Mouse (Mus musculus) cerebellum, adult 9-10 months (tissue): Measurements from ENCODE around the gene Smagp.
"Not testable (repeated sequence)": the region's sequence is repeated elsewhere in the genome, so short reads cannot be mapped to it uniquely, and the experiment has no call there.

Source experiments
- DNase-seq: peaks from one replicate; pipeline ENCODE4 v3.0.0; 2022

Gene Smagp

DNA sequence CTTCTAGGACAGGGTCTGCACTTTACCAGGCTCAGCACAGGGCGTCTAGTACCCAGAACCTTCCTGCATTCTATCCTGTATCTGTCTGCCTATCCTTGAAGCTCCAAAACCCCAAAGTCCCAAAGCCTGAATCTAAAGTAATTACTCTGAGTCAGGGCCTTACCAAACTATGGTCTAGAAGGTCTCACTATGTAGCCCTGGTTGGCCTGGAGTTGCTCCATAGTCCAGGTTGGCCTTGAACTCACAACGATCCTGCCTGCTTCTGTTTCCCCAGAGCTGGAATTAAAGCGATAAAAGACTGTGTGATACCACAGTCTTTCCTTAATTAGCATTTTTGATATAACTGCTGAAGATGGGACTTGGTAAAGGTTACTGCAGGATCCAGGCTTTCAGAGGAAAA is 12.3 kb downstream of the Smagp start:
- no peak for DNase-seq

DNA sequence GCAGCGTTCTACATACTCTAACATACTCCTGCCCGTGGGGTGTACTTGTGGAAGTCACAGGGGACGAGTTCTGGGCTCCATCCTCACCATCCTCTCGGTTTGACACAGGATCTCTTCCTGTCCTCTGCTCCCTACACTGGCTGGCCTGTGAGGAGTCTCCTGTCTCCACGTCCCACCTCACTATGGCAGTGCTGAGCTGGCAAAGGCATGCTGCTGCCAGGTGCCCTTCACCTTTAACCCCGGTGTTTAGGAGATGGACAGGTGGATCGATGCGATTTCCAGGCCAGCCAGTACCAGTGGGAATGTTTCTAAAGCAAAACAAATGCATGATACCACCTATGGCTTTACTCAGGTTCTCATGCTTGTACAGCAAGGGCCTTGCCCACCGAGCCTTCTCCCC is 13.0 kb downstream of the Smagp start:
- no peak for DNase-seq

DNA sequence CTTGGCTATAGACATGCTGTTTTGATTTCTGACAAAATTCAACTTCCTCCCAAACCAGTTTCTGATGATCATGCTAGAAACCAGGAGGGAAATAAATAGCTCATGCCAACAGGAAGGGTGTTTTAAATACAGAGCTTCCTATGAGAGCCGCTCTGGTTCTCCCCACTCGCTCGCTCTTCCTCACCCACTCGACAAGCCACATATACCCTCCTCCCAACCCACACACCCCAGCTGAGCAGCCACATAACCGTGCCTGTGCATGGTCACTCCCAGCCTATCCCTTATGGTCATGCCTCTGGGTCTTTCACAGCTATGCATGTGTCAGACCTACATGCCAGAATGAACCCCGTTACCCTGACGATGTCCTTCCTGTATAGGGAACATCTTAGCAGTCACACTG is 14.6 kb downstream of the Smagp start:
- DNase-seq, result no peak

DNA sequence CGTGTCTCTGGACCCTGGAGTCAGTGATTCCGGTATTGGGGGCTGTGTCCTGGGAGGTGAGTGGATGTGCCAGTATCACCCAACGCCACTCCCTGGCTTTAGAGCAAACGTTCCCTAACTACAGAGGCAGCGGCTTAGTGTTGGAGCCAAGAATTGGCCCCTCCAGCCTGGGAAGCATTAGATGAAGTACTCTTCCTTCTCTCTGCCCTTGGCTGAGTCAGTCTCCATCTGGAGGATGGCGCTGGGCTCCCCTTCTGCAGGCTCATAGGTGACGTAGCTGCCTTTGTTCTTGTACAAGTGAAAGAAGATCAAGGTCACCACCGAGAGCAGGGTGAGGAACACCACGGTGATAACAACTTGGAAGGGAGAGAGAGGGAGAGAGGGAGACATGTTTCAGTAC is 15.1 kb downstream of the Smagp start:
- DNase-seq, result not testable (repeated sequence)

DNA sequence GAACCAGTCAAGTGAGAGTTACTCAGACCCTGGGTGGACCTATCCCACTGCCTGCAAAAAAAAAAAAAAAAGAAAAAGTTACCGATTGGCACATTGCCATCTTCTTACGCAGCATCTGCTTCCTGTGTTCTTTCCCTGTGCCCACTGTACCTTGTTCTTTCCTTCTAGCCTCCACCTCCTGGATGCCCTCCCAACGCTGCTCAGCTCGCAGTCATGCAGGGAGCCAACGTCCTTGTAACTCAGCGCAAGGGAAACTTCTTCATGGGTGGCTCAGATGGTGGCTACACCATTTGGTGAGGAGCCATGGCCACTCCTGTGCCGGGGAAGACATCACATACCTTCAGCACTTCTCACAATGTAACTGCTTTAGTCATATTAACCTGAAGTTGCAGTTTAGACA is 17.5 kb downstream of the Smagp start:
- no peak for DNase-seq

DNA sequence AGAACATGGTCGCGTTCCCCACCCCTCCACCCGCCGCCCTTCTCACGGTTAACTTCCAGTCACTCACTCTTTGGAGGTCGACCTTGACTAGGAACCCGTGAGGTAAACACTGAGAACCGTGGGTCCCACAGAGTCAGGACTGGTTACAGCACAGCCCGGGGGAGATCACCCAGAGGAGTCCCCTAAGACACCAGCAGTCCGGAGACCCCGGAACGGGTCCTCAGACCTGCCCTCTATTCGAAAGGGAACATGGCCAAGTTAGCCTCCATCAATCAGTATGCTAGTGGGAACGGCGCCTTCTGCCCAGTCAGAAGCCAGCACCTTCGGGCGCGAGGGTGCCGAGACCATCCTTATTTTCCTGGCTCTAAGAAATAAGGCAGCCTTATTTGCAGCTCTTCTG is 20.5 kb downstream of the Smagp start:
- peak; percentile 72 for DNase-seq

DNA sequence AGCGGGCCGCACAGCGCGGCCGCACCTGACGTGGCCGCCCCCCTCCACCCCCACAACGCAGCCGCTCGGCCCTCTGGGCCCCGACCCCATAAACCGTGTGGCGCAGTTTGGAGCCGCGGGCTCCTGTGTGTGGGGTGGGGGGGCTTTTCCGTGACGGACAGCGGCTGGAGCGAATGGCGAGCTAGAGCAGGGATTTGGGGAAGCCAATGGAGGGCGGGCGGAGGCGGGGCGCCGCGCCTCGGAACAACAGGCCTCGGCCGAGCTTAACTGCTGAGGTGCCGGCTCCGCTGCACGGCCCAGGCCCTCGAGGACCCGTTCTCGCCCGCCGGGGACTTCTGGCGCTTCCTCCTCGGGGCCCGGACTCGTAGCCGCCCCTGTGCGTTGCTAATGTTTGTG is 20.9 kb downstream of the Smagp start:
- DNase-seq, result peak; percentile 83

DNA sequence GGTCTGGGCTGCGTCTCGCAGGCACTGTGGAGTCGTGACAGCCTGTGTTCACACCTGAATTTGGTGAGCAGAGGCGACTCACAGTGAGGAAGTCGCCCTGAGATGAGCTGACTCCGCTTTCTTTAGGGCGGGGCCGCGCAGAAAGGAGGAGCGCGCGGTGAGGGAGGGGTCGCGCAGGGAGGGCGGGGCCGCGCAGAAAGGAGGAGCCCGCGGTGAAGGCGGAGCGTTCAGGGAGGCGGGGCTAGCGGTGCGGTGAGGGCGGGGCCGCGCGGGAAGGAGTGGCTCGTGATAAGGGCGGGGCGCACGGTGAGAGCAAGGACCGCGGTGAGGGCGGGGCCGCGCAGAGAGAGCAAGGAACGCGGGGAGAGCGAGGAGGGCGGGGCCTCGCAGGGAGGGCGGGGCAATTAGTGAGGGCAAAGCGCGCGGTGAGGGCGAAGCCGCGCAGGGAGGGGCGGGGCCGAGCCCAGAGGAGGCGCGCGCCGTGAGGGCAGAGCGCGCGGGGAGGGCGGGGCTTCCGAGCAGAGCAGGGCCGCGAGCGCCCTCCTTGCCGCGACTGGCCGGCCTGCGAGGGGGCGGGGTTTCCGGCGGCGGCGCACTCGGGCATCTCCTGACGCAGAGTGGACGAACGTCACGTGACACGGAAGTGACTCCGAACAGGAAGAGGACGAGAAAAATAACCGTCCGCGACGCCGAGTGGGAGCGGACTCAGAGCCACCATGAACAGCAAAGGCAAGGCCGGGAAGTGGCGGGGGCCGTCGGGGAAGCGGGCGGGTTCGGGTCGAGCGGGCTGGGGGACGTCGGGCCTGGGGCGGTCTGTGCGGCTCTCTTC is 21.5 kb downstream of the Smagp start, which contains the start of gene Dazap2:
TSS of gene Dazap2 (plus strand) at position 354 of the 829 bp plus-strand sequence.
- DNase-seq, result peak; percentile 97

DNA sequence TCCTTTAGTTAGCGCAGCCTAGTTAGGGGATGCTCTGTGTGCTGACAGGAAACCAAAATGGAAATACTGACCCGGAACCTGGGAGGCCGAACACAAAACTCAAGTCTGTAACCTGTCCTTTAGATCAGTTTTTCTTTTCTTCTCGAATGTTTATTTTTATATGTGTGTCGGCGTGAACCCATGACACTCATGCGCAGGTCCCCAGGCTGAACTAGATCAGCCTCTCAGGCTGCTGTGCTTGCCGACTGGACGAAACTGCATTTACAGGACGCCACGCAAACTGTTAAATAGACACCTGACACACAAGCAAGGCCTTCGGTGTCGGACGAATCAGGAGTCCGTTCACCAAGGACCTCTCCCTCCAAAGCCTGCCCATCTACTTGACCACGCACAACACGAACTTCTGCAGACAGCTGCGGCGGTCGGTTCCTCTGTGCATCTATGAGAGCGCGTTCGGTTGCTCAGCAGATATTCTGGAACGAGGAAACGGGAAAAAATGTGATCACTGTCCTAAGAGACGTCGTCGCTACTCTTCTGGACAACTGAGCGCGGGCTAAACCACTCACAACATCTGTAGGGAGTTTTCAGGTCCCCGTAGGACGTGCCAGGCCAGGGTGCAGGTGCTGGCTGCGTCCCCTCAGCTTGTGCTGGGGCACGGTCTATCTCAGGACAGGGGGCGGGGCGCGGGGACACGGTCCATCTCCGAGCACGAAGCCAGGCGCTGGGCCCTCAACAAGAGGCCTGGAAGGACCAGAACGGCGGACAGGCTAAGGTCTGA is 22.3 kb downstream of the Smagp start:
- DNase-seq, result peak; percentile 58

DNA sequence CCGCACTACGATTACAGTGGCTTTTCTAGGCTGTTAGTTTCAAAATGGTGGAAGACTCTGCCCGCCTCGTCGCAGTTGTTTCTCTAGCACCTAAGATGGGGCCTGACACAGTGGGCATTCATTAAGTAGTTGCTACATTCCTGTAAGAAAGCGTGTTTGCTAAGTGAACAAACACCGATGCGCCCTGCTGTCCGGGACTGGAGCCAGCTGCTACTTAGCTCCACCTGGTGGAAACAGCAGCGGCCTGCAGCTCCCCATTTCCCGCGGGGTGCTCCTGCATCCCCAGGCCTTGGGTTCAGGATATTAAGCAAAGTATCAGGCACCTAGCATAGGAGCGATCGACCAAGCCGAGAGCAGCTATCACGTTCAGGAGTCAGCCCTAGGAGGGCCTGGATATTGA is 23.2 kb downstream of the Smagp start:
- peak; percentile 86 for DNase-seq

DNA sequence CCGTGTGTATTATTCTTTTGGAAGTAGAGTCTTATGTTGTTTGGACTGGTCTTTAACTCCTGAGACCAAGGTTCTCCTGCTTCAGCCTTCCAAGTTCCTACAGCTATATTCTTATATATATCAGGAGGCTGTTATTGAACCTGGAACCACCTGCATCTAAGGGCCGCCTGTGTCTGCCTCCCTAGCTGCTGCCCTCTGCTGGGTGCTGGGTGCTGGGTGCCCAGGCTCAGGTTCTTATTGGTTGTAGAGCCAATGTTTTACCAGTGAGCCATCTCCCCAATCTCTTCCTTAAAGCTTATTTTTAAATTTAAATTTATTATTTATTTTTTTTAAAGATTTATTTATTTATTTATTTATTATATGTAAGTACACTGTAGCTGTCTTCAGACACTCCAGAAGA is 24.3 kb downstream of the Smagp start:
- no peak for DNase-seq

DNA sequence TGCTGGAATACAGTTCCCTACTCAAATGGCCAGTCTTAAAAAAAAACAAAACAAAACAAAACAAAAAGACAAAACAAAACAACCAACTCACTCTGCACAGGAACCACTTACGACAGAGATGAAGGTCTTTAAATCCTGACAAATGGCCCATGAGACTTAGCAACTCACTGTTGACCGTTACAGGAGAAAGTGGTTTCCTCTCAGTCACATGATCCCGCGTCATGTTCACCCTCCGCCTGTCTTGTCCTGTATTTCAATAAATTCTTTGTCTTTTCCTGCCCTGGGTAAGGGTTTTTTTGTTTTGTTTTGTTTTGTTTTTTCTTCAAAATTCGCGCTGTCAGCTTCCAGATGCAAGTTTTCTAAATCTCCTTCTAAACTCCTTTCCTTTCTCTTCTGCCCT is 24.8 kb downstream of the Smagp start:
- no peak for DNase-seq

DNA sequence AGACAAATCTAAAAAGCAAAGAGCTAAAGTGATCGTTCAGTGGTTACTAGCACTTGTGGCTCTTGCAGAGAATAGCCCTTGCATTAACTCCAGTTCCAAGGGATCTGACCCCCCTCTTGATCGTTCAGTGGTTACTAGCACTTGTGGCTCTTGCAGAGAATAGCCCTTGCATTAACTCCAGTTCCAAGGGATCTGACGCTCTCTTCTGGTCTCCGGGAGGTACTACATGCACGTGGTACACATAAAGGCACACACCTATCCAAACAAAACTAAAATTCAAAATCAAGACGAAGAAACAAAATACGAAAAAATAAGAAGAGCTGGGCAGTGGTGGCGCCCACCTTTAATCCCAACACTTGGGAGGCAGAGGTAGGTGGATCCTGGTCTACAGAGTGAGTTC is 30.1 kb downstream of the Smagp start:
- DNase-seq, result not testable (repeated sequence)

DNA sequence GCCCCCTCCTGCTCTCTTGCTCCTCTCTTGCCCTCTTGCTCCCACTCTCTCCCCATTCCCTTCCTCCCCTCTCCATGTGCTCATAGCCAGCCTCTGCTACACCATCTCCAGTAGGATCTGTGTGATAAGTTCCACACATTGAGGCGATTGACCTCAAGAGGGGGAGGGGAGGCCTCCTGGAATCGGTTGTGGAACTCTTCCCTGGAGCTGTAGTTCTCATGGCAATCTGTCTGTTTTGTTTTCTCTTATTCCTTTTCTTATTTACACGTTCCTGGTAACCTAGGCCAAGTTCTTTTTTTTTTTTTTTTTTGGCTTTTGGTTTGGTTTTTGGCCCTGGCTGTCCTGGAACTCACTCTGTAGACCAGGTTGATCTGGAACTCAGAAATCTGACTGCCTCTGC is 35.1 kb downstream of the Smagp start:
- DNase-seq, result no peak

DNA sequence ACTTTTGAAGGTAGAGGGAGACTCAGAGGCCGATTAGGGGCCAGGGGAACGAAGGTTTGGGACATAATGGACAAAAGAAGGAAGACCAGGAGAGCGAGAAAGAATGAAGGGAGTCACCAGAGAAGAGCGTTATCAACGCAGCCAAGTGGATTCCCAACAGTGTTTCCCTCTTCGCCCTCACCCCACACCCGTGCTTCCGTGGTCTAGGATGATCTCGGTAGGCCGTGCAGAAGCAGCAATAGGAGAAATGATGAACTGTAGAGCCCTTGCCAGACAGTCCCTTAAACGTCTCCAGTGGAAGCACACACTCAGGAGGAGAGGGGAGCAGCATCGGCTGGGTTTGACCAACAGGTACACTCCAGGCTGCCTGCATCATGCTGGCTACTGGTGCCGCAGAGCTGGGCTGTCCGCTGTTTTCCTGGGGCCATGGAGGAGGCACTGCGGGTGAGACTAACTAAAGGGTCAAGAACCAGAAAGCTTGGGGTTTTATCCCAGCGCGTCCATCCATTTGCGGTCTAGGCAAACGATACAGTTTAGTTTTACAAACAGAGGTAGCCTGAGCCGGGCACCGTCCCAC is 36.0 kb downstream of the Smagp start:
- no peak for DNase-seq

DNA sequence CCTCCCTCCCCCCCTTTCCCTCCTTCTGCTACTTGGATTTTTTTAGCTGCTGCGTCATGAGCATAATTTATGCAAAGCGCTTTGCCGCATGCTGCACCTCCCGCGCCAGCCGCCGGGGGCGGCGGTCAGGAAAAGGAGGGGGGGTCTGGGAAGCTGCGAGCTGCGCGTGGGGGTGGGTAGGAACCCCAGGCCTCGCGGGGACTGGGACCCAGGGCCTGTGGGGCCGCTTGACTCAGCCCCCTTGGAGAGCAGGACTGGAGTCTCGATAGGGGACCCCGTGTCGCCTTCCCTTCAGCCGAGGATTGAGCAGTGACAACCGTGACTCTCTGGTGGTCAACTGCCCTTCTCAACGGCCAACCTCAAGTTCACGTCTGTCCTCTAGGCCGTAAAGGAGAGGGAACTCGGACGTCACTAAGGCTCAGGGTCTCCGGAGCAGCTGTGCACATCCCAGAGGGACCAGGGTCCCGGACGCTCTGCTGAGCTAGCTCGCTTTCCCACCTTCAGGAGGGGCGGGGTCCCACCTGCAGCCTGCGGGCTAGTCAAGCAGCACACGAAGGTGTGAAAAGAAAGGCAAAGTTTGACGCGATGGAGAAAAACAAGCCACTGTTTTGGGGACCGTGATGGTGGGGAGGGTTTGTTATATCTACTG is 36.6 kb downstream of the Smagp start:
- DNase-seq, result peak; percentile 78

DNA sequence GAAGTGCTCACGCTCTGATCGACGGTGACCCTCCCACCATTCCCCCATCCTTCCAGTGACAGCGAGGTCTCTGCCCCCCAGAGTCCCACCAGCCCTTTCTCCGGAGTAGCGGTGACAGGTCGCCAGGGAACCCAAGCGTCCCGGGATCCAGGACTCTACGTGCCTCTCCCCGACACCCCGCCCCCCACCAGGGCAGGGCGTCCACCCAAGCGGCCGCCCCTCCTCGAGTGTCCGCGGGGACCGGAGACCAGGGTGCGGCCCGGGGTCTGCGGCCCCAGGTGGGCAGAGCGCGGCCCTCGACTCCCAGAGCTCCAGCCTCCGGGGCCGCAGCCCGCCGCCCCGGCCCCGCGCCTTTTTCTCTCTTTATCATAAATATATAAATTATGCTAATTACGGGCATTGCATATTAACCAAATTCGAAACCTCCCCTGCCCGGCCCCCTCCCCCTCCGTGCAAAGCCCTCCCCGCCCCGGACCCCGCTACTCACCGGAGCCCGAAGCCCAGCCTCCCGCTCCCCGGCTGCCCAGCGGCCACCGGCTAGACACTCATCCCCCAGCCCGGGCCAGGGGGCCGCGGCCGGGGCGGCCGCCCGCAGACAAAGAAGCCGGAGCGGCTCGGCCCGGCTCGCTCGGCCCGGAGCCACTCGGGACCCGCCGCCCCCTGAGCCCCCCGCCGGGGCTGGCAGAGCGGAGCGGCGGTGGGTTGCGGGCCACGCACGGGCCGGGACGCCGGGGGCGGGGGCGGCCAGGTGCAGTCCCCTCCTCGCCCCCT is 37.3 kb downstream of the Smagp start, which contains the start of gene Pou6f1:
TSS of gene Pou6f1 (minus strand) at position 709 of the 771 bp plus-strand sequence.
- peak; percentile 64 for DNase-seq

DNA sequence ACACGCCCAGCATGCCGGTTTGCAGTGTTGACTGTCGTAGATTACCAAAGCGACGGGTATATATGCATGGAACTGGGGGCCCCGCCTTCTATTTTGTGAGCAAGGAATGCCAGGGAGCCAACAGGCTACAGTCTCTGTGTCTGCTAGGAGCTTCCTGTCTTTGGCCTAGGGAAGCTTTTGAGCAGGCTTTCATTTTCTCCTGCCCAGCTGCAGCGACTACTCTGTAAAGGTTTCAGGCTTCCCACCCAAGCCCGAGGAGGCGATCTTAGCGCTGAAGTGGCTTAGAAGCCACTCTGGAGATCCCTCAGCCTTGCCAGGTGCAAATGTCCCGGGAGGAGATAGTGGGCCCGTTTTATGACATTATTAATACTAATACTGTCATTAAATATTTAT is 37.9 kb downstream of the Smagp start:
- peak; percentile 62 for DNase-seq

DNA sequence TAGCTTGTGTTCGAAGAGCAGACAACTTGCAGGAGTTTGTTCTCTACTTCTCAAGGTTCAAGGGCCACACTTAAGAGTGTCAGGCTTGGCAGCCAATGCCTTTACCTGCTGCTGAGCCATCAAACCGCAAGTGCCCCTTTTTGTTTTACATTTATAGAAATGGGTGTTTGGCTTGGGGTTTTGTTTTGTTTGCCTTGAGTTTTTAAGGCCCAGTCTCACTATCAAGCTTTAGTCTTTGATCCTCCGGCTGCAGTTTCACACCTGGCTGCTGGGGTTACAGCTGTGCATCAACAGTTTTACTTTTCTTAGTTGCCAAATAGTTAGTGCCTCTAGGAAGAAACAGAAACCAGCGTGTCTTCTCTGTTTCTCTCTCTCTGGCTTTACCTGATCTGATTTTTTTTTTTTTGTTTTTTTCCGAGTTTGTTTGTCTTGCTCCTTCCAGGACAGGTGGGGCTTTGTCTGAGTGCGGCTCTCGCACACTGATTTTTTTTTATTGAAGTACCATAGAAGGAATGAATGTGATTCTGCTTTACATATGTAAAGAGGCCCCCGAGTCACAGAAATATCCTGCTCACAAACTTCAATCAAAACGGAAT is 38.4 kb downstream of the Smagp start:
- no peak for DNase-seq

DNA sequence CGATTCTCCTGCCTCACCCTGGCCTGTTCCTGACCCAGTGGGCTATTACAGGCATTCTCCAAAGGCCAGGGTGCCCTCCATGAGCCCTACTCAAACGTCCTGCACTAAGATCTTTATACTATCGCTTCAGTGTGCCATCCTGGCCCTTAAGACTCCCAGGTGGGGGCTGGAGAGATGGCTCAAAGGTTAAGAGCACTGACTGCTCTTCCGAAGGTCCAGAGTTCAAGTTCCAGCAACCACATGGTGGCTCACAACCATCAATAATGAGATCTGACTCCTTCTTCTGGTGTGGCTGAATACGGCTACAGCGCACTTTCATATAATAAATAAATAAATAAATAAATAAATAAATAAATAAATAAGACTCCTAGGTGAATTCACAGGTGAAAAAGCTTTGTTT is 43.9 kb downstream of the Smagp start:
- DNase-seq, result no peak

DNA sequence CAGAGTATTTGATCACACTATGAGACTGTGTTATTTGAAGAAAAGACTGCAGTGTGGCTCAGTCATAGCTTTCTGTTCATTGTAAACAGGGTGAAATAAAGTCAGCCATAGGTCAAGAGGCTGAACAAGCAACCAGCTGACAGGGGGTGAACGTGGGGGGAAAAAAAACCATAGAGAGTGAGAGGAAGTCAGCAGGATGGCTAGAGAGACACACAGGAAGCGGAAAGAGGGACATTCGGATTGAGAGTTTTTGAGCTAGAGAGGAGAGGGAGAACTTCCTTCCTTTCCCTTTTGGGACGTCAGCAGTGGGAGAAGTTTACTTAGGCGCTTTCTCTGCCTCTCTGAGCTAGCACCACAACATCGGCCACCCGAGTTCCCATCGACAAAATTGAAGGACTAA is 46.3 kb downstream of the Smagp start:
- DNase-seq, result no peak

DNA sequence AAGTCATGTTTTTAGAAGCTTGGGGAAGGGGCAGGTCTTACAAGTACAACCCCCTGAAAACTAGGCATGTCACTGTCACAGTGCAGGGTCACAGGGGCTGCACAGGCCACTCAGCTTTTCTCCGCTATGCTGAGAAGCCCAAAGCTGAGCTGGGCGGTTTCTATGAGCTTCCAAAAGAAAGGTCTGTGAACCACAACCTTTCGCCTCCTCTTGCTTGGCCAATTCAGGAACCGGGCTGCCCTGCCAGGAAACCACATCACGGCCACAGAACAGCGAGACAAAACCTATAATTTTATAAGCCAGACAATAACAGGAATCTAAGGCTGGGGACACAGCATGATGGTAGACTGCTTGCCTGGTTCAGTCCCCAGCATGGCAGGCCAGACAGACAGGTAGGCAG is 48.4 kb downstream of the Smagp start:
- no peak for DNase-seq
